ENCODE assay signal across 18 mouse cellular contexts in the genomic region with DNA sequence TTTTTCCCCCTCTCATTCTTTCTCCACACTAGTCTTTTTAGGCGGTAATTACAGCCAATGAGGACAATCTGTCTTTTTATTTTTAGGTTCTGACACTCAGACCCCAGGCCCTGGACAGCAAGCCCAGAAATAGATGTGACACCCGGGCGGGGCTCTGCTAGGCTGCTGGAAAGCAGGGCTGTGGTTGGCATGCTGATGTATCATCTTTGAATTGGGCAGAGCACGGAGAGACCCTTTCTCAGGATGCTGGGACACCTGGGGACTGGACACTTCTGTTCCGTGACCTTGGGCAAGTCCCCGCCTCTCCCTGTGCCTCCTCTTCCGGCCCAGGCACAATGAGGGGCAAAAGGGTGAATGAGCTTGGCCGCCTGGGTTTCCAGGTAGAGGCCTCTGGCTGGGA.
"Had no signal": no experiment of that assay in that cellular context is flagged by ENCODE, and none has a peak within 500 bp of the region (broad histone marks: within the 10 kb centered on the region; RNA-seq: fewer than 3 reads in every experiment).

No protein-coding gene starts in this region.

- H3K27me3 ChIP-seq: limb, embryonic 12.5 days; limb, embryonic 15.5 days; neural tube, embryonic 13.5 days; stomach, embryonic 15.5 days had no signal

- H3K4me3 ChIP-seq: limb, embryonic 12.5 days; limb, embryonic 15.5 days; midbrain, embryonic 13.5 days; myocyte; neural tube, embryonic 13.5 days; stomach, embryonic 15.5 days had no signal

- ATAC-seq: lung, postnatal 0 days; midbrain, embryonic 13.5 days; midbrain, embryonic 16.5 days had no signal

- H3K4me1 ChIP-seq: limb, embryonic 12.5 days had no signal

- H3K27ac ChIP-seq: limb, embryonic 12.5 days; limb, embryonic 15.5 days; liver, embryonic 14.5 days; macrophage; midbrain, embryonic 13.5 days; neural tube, embryonic 13.5 days; stomach, embryonic 15.5 days had no signal

- H3K36me3 ChIP-seq: limb, embryonic 12.5 days; limb, embryonic 15.5 days; midbrain, embryonic 13.5 days; neural tube, embryonic 13.5 days; stomach, embryonic 15.5 days had no signal

- DNase-seq: left cerebral cortex, postnatal 4 days; lung, embryonic 14.5 days; retina, postnatal 1 day; right cerebral cortex, postnatal 25 days; spleen, adult 18-20 months; thymus, postnatal 25 days had no signal

- H3K9me3 ChIP-seq: limb, embryonic 12.5 days; limb, embryonic 15.5 days; midbrain, embryonic 13.5 days; neural tube, embryonic 13.5 days; stomach, embryonic 15.5 days had no signal

- H3K9ac ChIP-seq: limb, embryonic 12.5 days; limb, embryonic 15.5 days; liver, embryonic 14.5 days; liver, postnatal 0 days; lung, embryonic 14.5 days; midbrain, embryonic 13.5 days; neural tube, embryonic 13.5 days; stomach, embryonic 15.5 days had no signal

- H3K4me2 ChIP-seq: limb, embryonic 12.5 days; limb, embryonic 15.5 days; liver, embryonic 11.5 days; lung, embryonic 14.5 days; midbrain, embryonic 13.5 days; neural tube, embryonic 13.5 days; stomach, embryonic 15.5 days had no signal
